Mouse (Mus musculus) forebrain, embryonic 16.5 days (tissue): ENCODE results near the gene Jmjd8. TPM values are rescaled to one million over a fixed set of nuclear protein-coding genes. Genes with fewer than 3 reads are reported as not detected.

Experiments used
- ATAC-seq: fragments of 200-750 bp; cut with Nextera tagmentation; 2 replicates; pipeline ENCODE4 v1.8.0; 2017; ENCODE audit warnings: mild to moderate bottlenecking, moderate library complexity
- H3K27ac ChIP-seq: fragments of 300-500 bp; sonication (generic); 2 replicates; pipeline ENCODE4 v1.5.1; 2014; ENCODE audit warnings: low read length, control low read depth
- H3K27me3 ChIP-seq: fragments of 300-500 bp; sonication (generic); replicated peaks from 2 replicates; pipeline ENCODE4 v1.6.1; 2014; ENCODE audit warnings: low read length; ENCODE audit not compliant: control insufficient read depth, insufficient read depth
- H3K36me3 ChIP-seq: fragments of 300-500 bp; sonication (generic); 2 replicates; pipeline ENCODE4 v1.6.1; 2014; ENCODE audit not compliant: control insufficient read depth, insufficient read depth
- H3K4me1 ChIP-seq: fragments of 300-500 bp; sonication (generic); replicated peaks from 2 replicates; pipeline ENCODE4 v1.6.1; 2014; ENCODE audit warnings: low read length; ENCODE audit not compliant: control insufficient read depth, insufficient read depth
- H3K4me2 ChIP-seq: fragments of 300-500 bp; sonication (generic); 2 replicates; pipeline ENCODE4 v1.6.1; 2014; ENCODE audit warnings: mild to moderate bottlenecking, low read length, control low read depth
- H3K4me3 ChIP-seq: fragments of 300-500 bp; sonication (generic); replicated peaks from 2 replicates; pipeline ENCODE4 v1.5.1; 2014; ENCODE audit warnings: mild to moderate bottlenecking, low read length, control low read depth
- H3K9ac ChIP-seq: fragments of 300-500 bp; sonication (generic); replicated peaks from 2 replicates; pipeline ENCODE4 v1.6.1; 2014; ENCODE audit warnings: low read depth, low read length, control low read depth
- H3K9me3 ChIP-seq: fragments of 300-500 bp; sonication (generic); 2 replicates; pipeline ENCODE4 v1.6.1; 2016; ENCODE audit warnings: low read length; ENCODE audit not compliant: control insufficient read depth
- WGBS: fragments of 180-500 bp; shearing (Covaris S2); extraction: QIAGEN DNeasy Blood & Tissue Kit; methylation state at CpG from one replicate; pipeline ENCODE4 v1.1.7; 2014; 5-methylcytosine and 5-hydroxymethylcytosine counted together
- polyA plus RNA-seq: library from polyadenylated mRNA; unstranded; fragments of >200 nt; fragmentation: Nextera tagmentation; extraction: Ambion mirVana; gene quantifications from 2 replicates; pipeline ENCODE4 v1.2.1, GENCODE M21; 2015

Jmjd8 gene
- polyA plus RNA-seq, 1 experiment from 2014 or later = 73.9 TPM

DNA sequence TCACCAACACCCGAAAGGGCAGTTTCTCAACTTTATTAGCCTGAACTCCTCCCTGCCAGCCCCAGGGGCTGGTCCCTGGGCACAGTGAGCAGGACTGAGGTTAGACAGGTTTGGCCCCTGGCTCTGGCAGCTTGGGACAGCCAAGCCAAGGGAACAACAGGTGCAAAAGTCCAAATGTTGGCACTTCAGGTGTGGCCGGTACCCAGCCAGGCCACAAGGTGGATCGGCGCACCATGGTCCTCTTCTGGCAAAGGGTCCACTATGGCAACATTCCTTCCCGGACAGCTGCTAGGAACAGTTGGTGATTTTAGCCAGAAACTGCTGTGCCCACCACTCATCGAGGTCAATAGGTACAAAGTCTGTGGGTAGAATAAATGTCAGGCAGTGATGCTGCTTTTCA lies 35.0 kb downstream of the Jmjd8 start:
- no peak for ATAC-seq
- WGBS = 94% methylated on average over 6 of the region's 6 CpGs
- H3K4me2 ChIP-seq = no peak overlapping the region
- H3K27me3 ChIP-seq = no peaks in the 10 kb centered on the region
- peaks cover 25% of the 10 kb centered on the region for H3K4me1 ChIP-seq
- H3K27ac ChIP-seq = no peak overlapping the region
- H3K9me3 ChIP-seq = no peaks in the 10 kb centered on the region
- H3K4me3 ChIP-seq = no peak overlapping the region
- H3K9ac ChIP-seq = no peak overlapping the region
- no peaks in the 10 kb centered on the region for H3K36me3 ChIP-seq

DNA sequence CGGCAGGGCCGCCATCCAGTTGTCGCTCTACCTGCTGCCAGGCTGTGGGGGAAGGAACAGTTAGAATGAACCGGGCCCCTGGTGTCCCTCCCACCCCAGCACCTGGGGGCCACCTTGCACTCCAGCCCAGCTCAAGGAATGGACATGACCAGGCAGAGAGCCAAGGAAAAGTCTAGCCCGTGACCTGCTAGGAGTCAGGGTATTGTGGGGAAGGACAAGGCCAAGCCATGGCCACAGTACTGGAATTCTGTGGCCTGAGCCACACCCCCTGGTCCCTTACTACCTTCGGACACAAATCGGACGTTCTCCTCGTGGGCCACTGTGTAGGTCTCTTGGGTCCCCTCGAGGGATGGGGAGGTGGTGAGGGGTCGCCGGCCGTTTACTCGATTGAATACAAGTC lies 35.6 kb downstream of the Jmjd8 start:
- H3K27ac ChIP-seq = no peak overlapping the region

DNA sequence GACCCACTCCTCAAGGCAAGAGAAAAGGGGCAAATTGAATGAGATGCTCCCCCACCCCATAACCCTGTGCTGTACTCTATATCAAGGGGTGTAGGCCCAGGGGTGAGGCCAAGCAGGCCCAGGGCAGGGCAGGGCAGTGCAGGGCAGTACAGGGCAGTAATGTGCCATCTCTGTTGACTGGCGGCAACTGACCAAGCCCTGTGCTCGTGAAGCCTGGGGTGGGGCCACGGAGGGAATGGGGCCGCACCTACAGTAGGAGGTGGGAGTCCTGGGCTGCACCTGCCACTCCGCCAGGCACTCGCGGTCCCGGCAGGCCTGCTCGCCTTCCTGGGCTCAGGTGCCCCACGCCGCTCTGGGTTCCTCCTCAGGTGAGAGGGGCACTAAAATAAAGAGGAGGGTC lies 36.6 kb downstream of the Jmjd8 start:
- Histone ChIP-seq H3K4me3 (no peak overlapping the region), H3K4me1 (peaks cover 25% of the 10 kb centered on the region), H3K27me3 (no peaks in the 10 kb centered on the region), H3K36me3 (no peaks in the 10 kb centered on the region), H3K9me3 (no peaks in the 10 kb centered on the region), H3K9ac (no peak overlapping the region), H3K4me2 (no peak overlapping the region), H3K27ac (no peak overlapping the region)
- WGBS = 93% methylated on average over 11 of the region's 11 CpGs
- no peak for ATAC-seq

More for the DNA sequence above, 35.6 kb downstream of the Jmjd8 start:
- H3K27me3 ChIP-seq = no peaks in the 10 kb centered on the region
- no peaks in the 10 kb centered on the region for H3K36me3 ChIP-seq
- WGBS = 93% methylated on average over 14 of the region's 14 CpGs
- no peak overlapping the region for H3K4me2 ChIP-seq
- ATAC-seq = no peak
- H3K4me1 ChIP-seq = peaks cover 28% of the 10 kb centered on the region
- no peak overlapping the region for H3K9ac ChIP-seq
- no peaks in the 10 kb centered on the region for H3K9me3 ChIP-seq
- H3K4me3 ChIP-seq = no peak overlapping the region

DNA sequence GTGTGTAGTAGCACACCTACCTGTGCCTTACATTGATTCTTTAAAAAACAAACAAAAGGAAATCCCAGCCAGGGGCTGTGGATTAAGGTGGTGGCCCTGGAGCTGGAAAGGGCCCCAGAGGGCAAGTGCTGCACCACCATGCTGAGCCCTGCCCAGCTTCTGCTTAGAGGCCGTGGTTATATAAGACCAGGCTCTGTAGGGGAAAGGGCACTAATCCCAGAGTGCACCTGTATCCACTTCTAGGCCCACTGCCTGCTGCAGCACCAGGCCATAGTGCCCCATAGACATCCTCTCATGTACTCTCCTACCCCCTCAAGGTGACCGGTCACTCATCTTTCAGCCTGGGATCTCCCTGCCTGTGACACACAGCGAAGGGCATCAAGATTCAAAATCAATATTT lies 37.5 kb downstream of the Jmjd8 start:
- 88% methylated on average over 3 of the region's 3 CpGs for WGBS
- ATAC-seq = no peak
- Histone ChIP-seq H3K4me1 (peaks cover 17% of the 10 kb centered on the region), H3K27ac (no peak overlapping the region), H3K4me2 (no peak overlapping the region), H3K27me3 (no peaks in the 10 kb centered on the region), H3K9ac (no peak overlapping the region), H3K9me3 (no peaks in the 10 kb centered on the region), H3K36me3 (no peaks in the 10 kb centered on the region), H3K4me3 (no peak overlapping the region)

DNA sequence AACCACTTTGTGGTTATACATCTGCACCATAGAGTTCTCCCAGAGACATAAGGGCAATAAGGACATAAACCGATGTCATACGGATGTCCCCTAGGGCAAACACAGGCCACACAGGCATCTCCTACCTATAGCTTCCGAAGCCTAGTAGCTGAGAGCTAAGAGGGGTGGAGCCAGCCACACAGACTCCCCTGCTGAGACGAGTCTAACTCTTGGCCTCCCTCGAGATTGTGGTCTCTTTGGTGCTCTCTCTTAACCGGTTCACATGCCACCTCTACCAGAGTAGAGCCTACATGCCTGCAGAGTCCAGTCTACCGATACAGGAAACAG lies 38.8 kb downstream of the Jmjd8 start:
- ATAC-seq = no peak
- Histone ChIP-seq H3K4me2 (peak overlapping the region; percentile 98), H3K4me3 (peak overlapping the region; percentile 71), H3K9me3 (no peaks in the 10 kb centered on the region), H3K4me1 (peaks cover 11% of the 10 kb centered on the region), H3K36me3 (no peaks in the 10 kb centered on the region), H3K27ac (no peak overlapping the region), H3K27me3 (no peaks in the 10 kb centered on the region), H3K9ac (peak overlapping the region; percentile 68; the same call in 1 of the 2 replicates)
- 13% methylated on average over 7 of the region's 7 CpGs for WGBS

DNA sequence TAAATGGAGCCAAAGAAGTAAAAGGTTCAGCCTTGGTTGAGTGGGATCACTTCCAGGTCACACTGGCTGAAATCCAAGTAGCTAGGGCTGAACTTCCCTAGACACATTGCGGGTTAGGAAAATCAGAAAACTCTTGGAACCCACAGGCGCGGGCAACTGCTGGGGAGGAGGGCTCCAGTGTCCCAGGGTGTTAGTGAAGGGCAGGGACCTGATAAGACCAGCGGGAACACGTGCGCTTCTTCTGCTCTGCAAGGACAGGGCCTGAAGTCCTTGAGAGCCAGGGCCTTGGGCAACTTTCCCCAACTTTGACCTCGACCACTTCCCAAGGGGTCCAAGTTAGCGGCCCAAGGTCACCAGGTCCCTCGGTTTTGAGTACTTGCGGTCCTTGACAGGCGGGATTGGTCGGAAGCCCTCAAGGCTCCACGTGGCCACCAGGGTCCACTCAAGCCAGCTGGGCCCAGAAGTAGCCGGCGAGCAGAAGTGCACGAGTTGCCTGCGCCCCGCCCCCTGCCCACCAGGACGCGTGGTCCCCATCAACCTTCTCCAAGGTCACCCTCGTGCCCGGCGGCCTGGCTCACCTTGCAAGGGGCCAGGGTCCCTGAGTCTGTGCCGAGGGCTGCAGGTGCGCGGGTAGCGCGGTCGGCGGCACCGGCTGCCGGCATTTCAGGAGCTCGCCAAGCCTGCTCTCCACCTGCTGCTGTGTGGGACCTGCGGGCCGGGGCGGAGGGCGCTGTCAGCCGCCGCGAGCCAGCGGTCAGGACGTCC lies 39.4 kb downstream of the Jmjd8 start:
- peak; percentile 49 for ATAC-seq
- no peaks in the 10 kb centered on the region for H3K9me3 ChIP-seq
- H3K27me3 ChIP-seq = no peaks in the 10 kb centered on the region
- peak overlapping the region; percentile 98 for H3K4me2 ChIP-seq
- 1% methylated on average over 42 of the region's 42 CpGs for WGBS
- H3K4me3 ChIP-seq = peak overlapping the region; percentile 71
- H3K27ac ChIP-seq = 0 out of 2 replicates have a peak overlapping the region, but pooled peaks have one; percentile 8
- peak overlapping the region; percentile 68 for H3K9ac ChIP-seq
- H3K36me3 ChIP-seq = no peaks in the 10 kb centered on the region
- H3K4me1 ChIP-seq = peaks cover 11% of the 10 kb centered on the region

DNA sequence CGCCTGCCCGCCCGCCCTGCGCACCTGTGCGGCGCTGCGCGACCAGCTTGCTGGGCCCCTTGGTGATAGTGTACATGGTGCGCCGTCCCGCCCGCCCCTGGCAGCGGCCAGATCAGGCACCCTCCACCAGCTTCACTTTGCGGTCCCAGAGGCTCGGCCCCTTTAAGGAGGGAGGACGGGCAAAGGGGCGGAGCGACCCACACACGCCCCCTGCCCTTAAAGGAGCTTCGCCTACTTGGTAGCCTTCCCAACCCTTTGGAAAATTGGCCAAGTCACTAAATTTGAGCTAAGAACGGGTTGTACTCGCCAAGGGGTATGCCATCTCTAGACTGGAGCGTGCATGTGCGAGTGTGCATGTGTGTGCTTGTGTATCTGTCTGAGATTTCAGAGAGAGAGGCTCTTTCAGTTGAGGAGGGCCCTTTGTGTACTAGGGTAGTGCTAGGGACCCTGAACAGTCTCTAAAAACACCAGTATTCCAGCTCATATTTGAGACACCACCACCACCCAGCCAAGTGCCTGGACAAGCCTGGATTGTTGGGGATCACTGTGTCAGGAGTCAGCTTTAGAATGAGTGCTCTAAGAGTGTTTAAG lies 40.0 kb downstream of the Jmjd8 start, which contains the start of gene Mcrip2:
Gene Mcrip2, minus strand, starts transcription at position 164 of the 591 bp plus-strand sequence.
- Histone ChIP-seq H3K9ac (peak within 1 kb of the TSS; percentile 68), H3K4me3 (peak within 1 kb of the TSS; percentile 71), H3K27me3 (no peaks in the 10 kb centered on the region), H3K4me2 (peak within 1 kb of the TSS; percentile 98), H3K36me3 (no peaks in the 10 kb centered on the region), H3K9me3 (no peaks in the 10 kb centered on the region), H3K4me1 (peaks cover 11% of the 10 kb centered on the region), H3K27ac (peak within 1 kb of the TSS; percentile 54; the same call in 1 of the 2 replicates)
- ATAC-seq = peak; percentile 91
- under 1% methylated on average over 24 of the region's 24 CpGs for WGBS

DNA sequence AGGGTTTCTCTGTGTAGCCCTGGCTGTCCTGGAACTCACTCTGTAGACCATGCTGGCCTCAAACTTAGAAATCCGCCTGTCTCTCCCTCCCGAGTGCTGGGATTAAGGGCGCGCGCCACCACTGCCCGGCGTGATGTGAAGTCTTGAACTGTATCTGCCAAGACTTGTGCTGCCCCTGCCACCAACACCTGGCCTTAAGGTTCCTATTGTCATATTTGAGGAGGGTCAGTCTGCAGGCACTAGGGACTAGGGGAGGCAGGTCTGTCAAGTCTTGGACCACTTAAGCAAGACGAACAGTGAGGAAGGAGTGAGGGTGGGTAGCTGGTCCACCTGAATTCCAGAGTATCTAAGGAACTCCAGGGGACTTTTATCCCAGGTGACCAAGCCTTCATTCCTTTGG lies 40.8 kb downstream of the Jmjd8 start:
- Histone ChIP-seq H3K9ac (no peak overlapping the region), H3K36me3 (no peaks in the 10 kb centered on the region), H3K27ac (no peak overlapping the region), H3K4me2 (no peak overlapping the region), H3K4me1 (peaks cover 18% of the 10 kb centered on the region), H3K27me3 (no peaks in the 10 kb centered on the region), H3K9me3 (no peaks in the 10 kb centered on the region), H3K4me3 (no peak overlapping the region)
- ATAC-seq = no peak
- WGBS = 88% methylated on average over 8 of the region's 8 CpGs

DNA sequence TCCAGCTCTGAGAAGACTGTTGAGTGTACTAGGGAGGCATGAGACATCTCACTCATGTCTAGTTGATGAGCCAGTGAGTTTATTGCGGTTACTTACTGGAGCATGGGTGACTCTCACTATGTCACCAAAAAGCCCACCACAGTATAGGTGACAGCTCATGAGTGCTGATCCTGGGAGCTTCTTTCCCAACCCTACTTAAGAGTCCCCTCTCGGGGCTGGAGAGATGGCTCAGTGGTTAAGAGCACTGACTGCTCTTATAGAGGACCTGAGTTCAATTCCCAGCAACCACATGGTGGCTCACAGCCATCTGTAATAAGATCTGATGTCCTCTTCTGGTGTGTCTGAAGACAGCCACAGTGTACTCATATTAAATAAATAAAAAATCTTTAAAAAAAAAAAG lies 41.3 kb downstream of the Jmjd8 start:
- Histone ChIP-seq H3K27ac (no peak overlapping the region), H3K27me3 (no peaks in the 10 kb centered on the region), H3K9ac (no peak overlapping the region), H3K36me3 (no peaks in the 10 kb centered on the region), H3K4me3 (no peak overlapping the region), H3K9me3 (no peaks in the 10 kb centered on the region), H3K4me2 (no peak overlapping the region), H3K4me1 (peaks cover 18% of the 10 kb centered on the region)
- WGBS = 89% methylated on average over 2 of the region's 2 CpGs
- ATAC-seq = no peak
